Mouse (Mus musculus) limb, embryonic 14.5 days (tissue): ENCODE measurements around the gene Btbd18. TPM values are rescaled to one million over a fixed set of nuclear protein-coding genes. Genes with fewer than 3 reads are reported as not detected.
"Not testable (repeated sequence)": the region's sequence is repeated elsewhere in the genome, so short reads cannot be mapped to it uniquely, and the experiment has no call there.

Source experiments
- ATAC-seq: fragments of 200-750 bp; cut with Nextera tagmentation; 2 replicates; pipeline ENCODE4 v1.8.0; 2017; ENCODE audit warnings: low read depth, moderate number of reproducible peaks, moderate TSS enrichment; ENCODE audit not compliant: low FRiP score
- DNase-seq: peaks from one replicate; pipeline ENCODE4 v3.0.0-alpha.2; 2015; ENCODE audit warnings: low spot score
- H3K27ac ChIP-seq: fragments of 300-500 bp; sonication (generic); replicated peaks from 2 replicates; pipeline ENCODE4 v1.5.1; 2014; ENCODE audit warnings: low read depth, mild to moderate bottlenecking, low read length, moderate library complexity, mixed read lengths
- H3K27me3 ChIP-seq: fragments of 300-500 bp; sonication (generic); 2 replicates; pipeline ENCODE4 v1.6.1; 2014; ENCODE audit warnings: low read length, mixed read lengths; ENCODE audit not compliant: control insufficient read depth, insufficient read depth
- H3K36me3 ChIP-seq: fragments of 300-500 bp; sonication (generic); 2 replicates; pipeline ENCODE4 v1.6.1; 2014; ENCODE audit warnings: mild to moderate bottlenecking, low read length, moderate library complexity, mixed read lengths; ENCODE audit not compliant: control insufficient read depth, insufficient read depth
- H3K4me1 ChIP-seq: fragments of 300-500 bp; sonication (generic); 2 replicates; pipeline ENCODE4 v1.6.1; 2014; ENCODE audit warnings: antibody characterized with exemption, low read length, mixed read lengths; ENCODE audit not compliant: control insufficient read depth, insufficient read depth
- H3K4me2 ChIP-seq: fragments of 300-500 bp; sonication (generic); replicated peaks from 2 replicates; pipeline ENCODE4 v1.6.1; 2014; ENCODE audit warnings: low read depth, mild to moderate bottlenecking, low read length, moderate library complexity; ENCODE audit not compliant: severe bottlenecking
- H3K4me3 ChIP-seq: fragments of 300-500 bp; sonication (generic); replicated peaks from 2 replicates; pipeline ENCODE4 v1.5.1; 2014; ENCODE audit warnings: low read length
- H3K9ac ChIP-seq: fragments of 300-500 bp; sonication (generic); 2 replicates; pipeline ENCODE4 v1.6.1; 2014; ENCODE audit warnings: mild to moderate bottlenecking, low read depth, low read length, moderate library complexity; ENCODE audit not compliant: severe bottlenecking
- H3K9me3 ChIP-seq: fragments of 300-500 bp; sonication (generic); 2 replicates; pipeline ENCODE4 v1.6.1; 2016; ENCODE audit warnings: low read length; ENCODE audit not compliant: control insufficient read depth
- POLR2A ChIP-seq: fragments of 200-500 bp; IDR thresholded peaks from 2 replicates; pipeline ENCODE4 v1.8.0; 2012; ENCODE audit warnings: inconsistent platforms, mild to moderate bottlenecking, moderate library complexity, borderline replicate concordance; ENCODE audit not compliant: insufficient read depth, insufficient read length; ENCODE audit errors: extremely low read depth
- WGBS: fragments of 180-500 bp; shearing (Covaris S2); extraction: QIAGEN DNeasy Blood & Tissue Kit; methylation state at CpG from one replicate; pipeline ENCODE4 v1.1.7; 2014; 5-methylcytosine and 5-hydroxymethylcytosine counted together
- polyA plus RNA-seq, 2 experiments: library from polyadenylated mRNA; depleted of rRNA in 1 of 2; stranded (reverse) in 1 of 2; unstranded in 1 of 2; fragments of >200 nt; fragmentation: Nextera tagmentation in 1 of 2; extraction: Ambion mirVana in 1 of 2; gene quantifications; 2 replicates each; pipeline versions ENCODE4 v1.2.1 to v1.2.3; 2012 to 2014

Gene Btbd18
- polyA plus RNA-seq, 2 experiments, result 0.01 to 0.15 TPM

GRCm38 (mm10) chr2:84660253-84660652 lies 1.4 kb downstream of the Btbd18 start:
- H3K36me3 ChIP-seq, result no peaks in the 10 kb centered on the region
- no peak for TF ChIP-seq POLR2A
- H3K4me1 ChIP-seq, result no peaks in the 10 kb centered on the region
- H3K9ac ChIP-seq, result no peak overlapping the region
- WGBS, result 59% methylated on average over 3 of the region's 3 CpGs
- H3K9me3 ChIP-seq, result no peaks in the 10 kb centered on the region
- no peak overlapping the region for H3K4me3 ChIP-seq
- no peaks in the 10 kb centered on the region for H3K27me3 ChIP-seq
- no peak overlapping the region for H3K4me2 ChIP-seq
- H3K27ac ChIP-seq, result no peak overlapping the region
- ATAC-seq (no peak), DNase-seq (no peak)

DNA sequence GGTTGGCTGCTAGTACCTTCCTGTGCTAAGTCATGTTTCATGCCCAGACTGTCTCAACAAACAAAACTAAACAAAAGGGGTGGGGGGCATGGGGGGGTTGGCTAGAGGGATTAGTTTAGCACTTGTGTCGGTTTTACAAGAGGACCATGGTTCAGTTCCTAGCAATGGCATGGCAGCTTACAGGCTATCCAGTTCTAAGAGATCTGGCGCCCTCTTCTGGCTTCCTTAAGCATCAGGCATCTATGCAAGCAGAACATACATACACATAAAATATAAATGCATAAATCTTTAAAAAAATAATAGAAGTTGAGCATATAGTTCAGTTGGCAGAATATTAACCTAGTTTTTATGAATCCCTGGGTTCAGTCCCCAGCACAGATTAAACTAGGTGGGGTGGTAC lies 4.0 kb downstream of the Btbd18 start:
- Histone ChIP-seq H3K4me3 (no peak overlapping the region), H3K27ac (no peak overlapping the region), H3K27me3 (no peaks in the 10 kb centered on the region), H3K36me3 (no peaks in the 10 kb centered on the region), H3K9ac (no peak overlapping the region), H3K4me1 (no peaks in the 10 kb centered on the region), H3K9me3 (no peaks in the 10 kb centered on the region), H3K4me2 (no peak overlapping the region)
- DNase-seq (peak; percentile 65), ATAC-seq (no peak)
- 28% methylated on average over 2 of the region's 2 CpGs for WGBS
- TF ChIP-seq POLR2A, result no peak

GRCm38 (mm10) chr2:84666081-84666480 lies 7.2 kb downstream of the Btbd18 start:
- no peak for TF ChIP-seq POLR2A
- H3K4me3 ChIP-seq, result no peak overlapping the region
- no peaks in the 10 kb centered on the region for H3K9me3 ChIP-seq
- no peak for DNase-seq
- H3K27me3 ChIP-seq, result no peaks in the 10 kb centered on the region
- no peak overlapping the region for H3K9ac ChIP-seq
- H3K4me1 ChIP-seq, result peaks cover 7% of the 10 kb centered on the region
- ATAC-seq, result no peak
- no peak overlapping the region for H3K27ac ChIP-seq
- WGBS, result 69% methylated on average over 12 of the region's 12 CpGs
- H3K36me3 ChIP-seq, result peaks cover 10% of the 10 kb centered on the region; the same call in 1 of the 2 replicates
- H3K4me2 ChIP-seq, result no peak overlapping the region

DNA sequence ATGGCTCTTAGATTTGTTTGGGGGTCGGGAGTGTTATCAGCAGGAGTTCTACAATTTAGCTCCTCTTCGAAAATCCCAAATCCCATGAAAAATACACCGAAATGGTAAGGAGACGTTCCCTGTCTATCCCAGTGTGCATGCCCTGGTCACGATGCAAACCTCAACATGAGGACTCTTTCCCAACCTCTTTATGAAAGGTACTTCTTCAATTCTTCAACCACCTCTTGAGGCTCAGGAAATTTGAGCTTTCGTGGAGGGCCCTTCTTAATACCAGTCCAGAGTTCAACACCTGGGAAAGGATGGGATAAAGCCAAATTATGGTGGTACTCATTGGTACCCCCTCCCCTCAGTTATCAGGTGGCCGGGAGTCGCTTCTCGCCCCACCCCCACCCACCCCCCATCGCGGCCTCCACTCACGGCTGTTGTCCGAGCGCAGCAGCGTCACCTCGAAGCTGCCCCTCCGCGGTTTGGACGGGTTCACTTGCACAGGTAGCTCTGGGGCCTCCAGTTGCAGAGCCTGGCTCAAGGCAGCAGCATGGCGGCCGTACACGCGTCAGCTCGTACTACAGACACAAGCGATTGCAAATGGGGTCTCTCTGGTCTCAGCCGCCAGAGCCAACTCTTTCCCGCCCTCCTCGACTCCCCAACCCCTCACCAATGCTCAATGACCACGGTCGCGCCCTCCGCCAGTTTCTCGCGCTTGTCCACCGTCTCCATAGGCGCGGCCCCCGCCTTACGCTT lies 11.1 kb downstream of the Btbd18 start:
- Histone ChIP-seq H3K27ac (peak overlapping the region; percentile 92), H3K4me1 (peaks cover 7% of the 10 kb centered on the region), H3K27me3 (no peaks in the 10 kb centered on the region), H3K4me2 (peak overlapping the region; percentile 75), H3K9me3 (no peaks in the 10 kb centered on the region), H3K9ac (peak overlapping the region; percentile 92), H3K4me3 (peak overlapping the region; percentile 99), H3K36me3 (peaks cover 34% of the 10 kb centered on the region)
- WGBS, result 2% methylated on average over 39 of the region's 39 CpGs
- no peak for TF ChIP-seq POLR2A
- ATAC-seq (peak; percentile 66), DNase-seq (peak; percentile 22)

DNA sequence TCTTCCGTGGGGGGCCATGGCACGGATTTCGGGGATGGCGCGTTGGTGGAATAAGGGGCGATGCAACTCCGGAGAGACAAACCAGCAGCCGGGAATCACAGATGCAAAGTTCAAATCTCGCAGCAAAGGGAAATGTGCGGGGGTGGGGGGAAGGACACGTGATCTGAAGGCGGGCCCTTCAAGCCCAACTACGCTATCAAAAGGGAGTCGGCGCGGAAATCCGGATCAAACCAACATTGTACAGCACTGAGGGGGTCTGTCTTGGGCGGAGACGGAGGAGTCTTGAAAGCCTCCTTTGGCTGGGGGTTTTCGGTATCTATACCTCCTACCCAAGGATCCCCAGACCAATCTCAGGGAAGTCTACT lies 11.7 kb downstream of the Btbd18 start, which contains the start of gene Selenoh:
Gene Selenoh (minus strand): TSS at position 202 of the 365 bp plus-strand sequence.
- peak within 1 kb of the TSS; percentile 92 for H3K9ac ChIP-seq
- WGBS, result under 1% methylated on average over 20 of the region's 20 CpGs
- DNase-seq (peak; percentile 96), ATAC-seq (peak; percentile 99)
- peaks cover 7% of the 10 kb centered on the region for H3K4me1 ChIP-seq
- TF ChIP-seq POLR2A, result peak; percentile 76; the same call in 1 of the 2 replicates
- peak within 1 kb of the TSS; percentile 92 for H3K27ac ChIP-seq
- no peaks in the 10 kb centered on the region for H3K27me3 ChIP-seq
- H3K4me3 ChIP-seq, result peak within 1 kb of the TSS; percentile 99
- H3K4me2 ChIP-seq, result peak within 1 kb of the TSS; percentile 75
- H3K36me3 ChIP-seq, result peaks cover 39% of the 10 kb centered on the region
- no peaks in the 10 kb centered on the region for H3K9me3 ChIP-seq

DNA sequence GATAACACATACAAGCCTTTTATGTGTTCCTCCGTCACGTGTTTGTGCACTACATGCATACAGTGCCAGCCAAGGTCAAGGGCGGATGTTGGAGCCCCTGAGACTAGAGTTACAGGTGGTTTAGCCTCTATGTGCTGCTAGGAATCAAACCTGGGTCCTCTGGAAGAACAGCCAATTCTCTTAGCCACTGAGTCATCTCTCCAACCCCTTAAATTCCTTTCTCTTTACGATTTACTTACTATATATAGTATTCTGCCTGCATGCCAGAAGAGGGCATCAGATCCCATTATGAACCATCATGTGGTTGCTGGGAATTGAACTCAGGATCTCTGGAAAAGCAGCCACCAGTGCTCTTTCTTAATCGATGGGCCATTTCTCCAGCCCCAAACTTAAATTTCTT lies 12.7 kb downstream of the Btbd18 start:
- not testable (repeated sequence) for H3K27ac ChIP-seq, H3K4me2 ChIP-seq, H3K4me3 ChIP-seq, DNase-seq, H3K27me3 ChIP-seq, ATAC-seq, H3K9ac ChIP-seq, H3K4me1 ChIP-seq, H3K9me3 ChIP-seq
- 58% methylated on average over 3 of the region's 5 CpGs for WGBS
- peaks cover 48% of the 10 kb centered on the region for H3K36me3 ChIP-seq
